Mouse (Mus musculus) heart, postnatal 10 days (tissue): Measurements from ENCODE around the gene Dcst2. TPM values are rescaled to one million over a fixed set of nuclear protein-coding genes. Genes with fewer than 3 reads are reported as not detected.
A peak's percentile ranks its signal among the peaks of the same experiment; 100 is the strongest.

Experiments
- DNase-seq, 2 experiments: peaks; one replicate each; pipeline ENCODE4 v3.0.0; 2021
- intact Hi-C: fragments of 180-260 bp; cut with DNase I; formaldehyde crosslinking; loops from one replicate; pipeline ENCODE4 v1.15.1; 2025
- total RNA-seq, 2 experiments: library from RNA; stranded (reverse); gene quantifications; 2 replicates each; pipeline ENCODE4 v1.2.3; 2021

The Dcst2 gene
- total RNA-seq, 2 experiments from 2014 or later = 0.26 TPM; not detected in 1

DNA sequence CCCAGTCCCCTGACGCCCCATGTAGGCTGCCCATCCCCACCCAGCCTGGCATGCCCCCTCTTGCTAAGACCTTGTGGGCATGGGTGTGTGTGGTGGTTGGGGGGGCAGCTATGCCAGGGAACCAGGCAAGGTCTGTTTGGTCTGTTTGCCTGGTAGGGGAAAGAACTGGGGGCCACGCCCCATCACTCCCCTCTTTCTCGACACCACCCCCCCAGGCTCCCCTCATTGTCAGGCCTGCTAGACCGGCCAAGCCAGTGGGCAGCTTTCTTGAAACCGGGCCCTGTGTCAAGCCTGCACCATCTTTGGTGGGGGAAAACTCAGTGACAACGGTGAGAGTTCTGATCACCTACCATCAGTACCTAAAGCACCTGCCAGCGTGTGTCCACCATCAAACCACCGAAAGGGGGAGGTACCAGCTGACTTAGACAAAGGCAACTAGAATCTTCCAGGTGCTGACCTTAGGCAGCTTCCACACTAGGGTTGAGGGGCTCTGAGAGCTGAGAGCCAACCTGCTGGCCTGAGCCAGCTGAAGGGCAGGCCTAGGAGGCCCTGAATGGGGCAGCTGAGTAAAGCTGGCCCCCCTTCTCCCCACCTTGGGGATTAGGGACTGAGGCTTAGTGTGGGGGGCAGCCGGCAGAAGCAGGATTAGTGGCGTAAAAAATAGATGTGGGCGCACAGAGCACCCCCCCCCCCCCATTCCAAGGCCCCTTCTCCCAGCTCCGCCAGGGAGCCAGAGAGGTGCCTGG is 22.7 kb downstream of the Dcst2 start:
- intact Hi-C loops = no loop called here
- DNase-seq = no peak

DNA sequence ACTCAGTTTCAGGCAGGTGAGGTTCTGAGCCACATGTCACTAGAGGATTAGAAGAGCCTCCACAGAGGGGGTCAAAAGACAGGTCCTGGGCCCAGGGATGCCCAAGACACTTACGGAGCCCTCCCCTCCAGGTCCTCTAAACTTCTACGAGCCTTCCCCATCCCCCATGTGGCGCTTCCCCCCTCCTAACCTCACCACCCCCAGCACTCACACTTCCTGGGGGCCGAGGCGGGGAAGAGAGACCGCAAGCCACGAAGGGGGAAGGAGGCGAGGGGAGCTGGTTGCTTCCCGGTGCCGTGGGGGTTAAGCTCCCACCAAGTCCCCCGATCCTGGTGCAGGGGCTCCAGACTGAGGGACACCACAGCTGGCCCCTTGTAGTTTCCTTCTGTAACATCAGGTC is 23.7 kb downstream of the Dcst2 start:
- DNase-seq = no peak
- intact Hi-C loops = no loop called here

DNA sequence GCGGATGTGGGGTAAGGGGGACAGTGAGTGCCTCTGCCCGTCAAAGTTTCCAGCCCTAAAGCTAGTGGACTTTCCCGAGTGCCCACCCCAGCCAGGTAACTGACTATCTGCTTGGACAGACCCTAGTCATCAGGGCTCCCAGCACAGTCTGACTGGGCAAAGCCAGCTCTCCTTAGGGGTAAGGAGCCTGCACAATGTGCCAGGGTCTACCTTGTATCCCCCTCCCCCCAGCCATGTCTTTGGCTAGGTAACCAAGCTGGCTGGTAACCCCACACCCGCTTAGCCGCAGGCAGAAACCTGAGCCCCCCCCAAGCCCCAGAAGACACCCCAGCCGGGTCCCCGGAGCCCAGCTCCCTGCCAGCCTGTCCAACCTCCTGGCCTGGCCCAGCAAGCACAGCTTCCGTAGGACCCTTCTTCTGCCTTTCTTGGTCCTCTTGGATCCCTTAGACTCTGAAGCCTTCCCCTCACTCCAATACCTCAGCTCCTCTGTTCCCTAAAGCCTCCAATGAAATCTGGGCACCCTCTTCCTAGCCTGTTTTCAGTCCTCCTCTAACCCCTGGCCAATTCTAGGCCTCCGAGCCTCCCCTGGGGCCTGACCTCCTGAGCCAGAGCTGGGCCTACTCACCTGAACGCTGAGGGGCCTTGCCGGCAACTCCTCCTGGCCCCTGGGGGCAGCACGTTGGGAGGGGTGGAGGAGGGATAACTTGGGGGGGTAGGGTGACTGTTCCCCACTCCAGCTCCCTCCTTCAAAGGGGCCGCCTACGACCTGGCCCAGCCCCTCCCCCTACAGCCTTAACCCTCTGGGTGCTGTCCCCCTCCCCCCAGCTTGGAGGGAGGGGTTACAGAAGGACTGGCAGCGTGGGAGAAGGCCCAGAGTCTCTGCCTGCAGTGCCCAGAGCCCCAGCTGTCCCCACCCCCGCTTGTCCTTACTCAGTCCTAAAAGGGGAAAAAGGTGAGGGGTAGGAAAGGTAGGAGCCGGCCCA is 25.0 kb downstream of the Dcst2 start:
- intact Hi-C loops = no loop called here
- peak in 1 of 2 experiments; percentile 46 for DNase-seq

DNA sequence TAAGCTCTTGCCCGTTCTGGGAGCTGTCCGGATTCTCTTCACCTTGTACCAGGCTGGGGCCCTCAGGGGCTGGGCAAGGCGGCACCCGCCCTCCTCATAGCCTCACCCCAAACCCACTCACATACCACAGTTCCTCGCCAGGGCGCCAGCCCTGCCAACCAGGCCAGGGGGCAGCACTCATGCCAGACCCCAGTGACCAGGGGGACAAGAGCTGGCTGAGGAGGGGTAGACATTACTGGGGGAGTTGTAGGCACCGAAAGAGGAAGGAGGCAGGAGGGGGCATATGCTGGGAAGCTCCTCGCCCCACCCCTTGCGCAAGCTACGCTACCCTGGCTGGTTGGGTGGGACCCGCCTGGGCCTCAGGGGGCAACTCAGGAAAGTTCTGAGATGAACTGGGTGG is 25.9 kb downstream of the Dcst2 start:
- intact Hi-C loops = no loop called here
- DNase-seq = peak; percentile 56 to 74

DNA sequence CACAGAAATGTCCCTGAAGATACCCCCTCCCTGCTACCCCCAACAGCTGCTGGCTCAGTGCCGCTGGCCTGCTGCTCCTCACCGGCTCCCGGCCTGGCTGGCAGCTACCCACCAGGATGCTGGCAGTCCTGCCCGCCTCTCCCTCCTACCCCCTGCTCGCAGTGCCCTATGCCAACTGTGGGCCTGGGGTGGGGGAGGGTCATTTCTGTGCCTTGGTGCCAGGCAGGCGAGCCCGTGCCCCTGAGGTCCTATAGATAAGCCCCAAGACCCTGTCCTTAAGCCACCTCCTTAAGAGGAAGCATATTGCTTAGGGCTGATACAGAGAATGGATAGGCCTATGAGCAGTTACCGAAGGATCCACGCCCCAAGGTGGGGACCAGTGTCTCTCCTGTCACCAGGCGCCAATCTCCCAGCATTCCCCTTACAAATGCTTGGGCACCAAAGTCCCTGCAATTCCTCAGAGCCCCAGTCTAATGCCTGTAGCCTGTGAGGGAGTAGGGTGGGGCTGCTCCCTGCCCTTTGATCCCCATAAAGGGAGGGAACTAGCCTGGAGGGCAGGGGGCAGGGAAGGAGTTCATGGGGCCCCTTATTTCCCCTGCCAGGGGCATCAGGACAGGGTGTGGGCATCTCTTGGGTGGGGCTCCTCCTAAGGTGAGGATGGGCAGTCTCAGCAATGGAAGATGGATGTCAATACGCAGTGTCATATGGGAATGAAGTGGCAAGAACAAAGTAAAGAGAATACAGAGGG is 26.5 kb downstream of the Dcst2 start:
- DNase-seq = peak; percentile 87 to 88
- intact Hi-C loops = no loop called here

DNA sequence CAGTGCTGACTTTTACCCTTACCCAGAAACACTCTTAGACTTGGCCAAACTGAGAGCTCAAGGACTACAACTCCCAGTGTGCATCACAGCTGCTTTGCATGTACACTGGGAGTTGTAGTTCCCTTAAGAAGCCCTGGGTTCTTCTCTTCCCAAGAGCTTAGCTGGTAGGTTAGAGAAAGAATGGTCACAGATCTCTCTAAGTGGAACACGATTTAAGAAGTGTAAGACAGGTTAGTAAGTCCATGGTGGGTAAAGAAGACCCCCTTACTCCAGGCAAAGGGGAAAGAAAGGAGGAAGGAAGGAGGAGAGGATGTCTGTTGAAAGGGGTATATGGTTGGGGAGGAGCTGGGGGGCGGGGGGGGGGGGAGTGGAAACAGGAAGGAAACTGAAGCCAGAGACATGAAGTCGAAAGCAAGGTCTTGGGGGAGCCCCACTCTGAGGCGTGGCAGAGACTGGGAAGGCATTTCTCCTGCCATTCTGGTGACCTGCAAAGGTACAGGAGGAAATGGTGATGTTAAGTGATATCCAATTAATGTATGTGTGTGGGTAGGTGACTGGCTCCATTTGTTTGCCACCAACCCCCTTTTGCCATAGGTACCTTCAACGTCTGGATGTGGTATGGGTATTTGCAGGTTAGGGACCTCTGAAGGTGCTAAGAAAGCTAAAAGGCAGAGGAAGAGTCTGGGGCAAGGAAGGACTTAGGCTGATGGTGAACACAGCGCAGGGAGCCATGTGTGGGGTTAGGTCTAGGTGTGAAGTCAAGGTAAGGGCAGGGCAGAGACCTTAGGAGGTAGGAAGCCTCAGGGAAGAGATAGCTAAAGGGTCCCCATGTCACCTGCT is 27.3 kb downstream of the Dcst2 start:
- intact Hi-C loops = no loop called here
- DNase-seq = peak; percentile 52 to 66

DNA sequence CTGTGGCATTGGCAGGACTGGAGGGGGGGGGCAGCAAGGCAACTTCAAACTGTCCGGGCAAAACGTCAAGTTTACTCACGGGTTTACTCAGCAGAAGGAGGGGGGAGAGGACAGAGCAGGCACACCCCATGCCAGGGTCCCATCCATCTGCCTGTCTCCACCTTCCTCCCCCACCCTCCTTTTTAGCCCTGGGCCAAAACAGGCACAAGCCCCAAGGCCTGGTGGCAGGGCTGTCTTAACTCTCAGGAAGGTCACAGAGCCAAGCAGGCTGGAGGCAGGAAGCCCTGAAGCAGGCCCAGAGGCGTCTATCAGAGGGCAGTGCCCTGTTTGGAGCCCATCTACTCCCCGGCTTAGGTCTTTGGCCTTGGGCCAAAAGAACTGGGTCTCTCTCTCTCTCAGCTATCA is 28.3 kb downstream of the Dcst2 start:
- DNase-seq = peak; percentile 73 to 83
- intact Hi-C loops = no loop called here

DNA sequence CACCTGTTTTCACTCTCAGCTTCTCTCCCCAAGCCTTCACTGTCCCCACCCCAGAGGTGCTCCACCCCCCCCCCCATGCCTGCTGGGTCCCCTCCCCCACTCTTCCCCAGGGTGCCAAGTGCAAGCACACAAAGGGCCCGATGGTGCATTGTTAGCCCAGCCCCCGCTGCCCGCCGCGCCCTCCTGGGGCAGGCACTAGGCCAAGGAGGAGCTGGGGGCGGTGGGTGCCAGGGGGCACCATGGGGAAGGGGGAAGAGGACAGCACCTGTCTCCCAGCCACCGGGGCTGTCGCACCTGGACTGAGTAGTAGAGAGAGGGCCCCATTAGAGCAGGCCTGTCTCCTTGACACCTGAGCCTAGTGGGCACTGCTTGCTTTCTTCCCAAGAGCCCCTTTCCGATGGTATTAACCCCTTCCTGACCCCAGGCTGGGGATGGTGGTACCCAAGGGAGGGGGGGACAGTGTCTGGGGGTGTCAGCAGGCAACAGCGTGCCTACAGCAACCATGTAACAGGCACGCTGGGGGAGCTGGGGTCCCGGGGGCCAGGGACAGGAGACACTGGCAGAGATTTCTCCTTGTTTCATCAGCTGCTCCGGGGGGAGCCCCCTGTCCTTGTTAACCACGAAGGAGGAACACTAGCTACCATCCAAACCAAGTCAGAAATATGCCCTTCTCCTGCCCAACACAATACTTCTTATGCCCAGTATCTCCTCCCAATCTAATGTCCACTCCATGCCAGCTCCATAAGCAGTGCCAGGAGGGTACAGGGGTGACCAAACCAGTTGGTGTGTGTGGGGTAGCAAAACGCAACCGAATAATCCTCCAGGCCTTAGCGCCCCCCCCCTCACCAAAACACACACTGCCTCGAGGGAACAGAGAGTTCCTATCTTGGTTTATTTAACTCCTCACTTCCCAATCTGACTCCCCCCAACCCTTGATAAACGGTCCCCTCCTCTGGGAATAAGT is 29.2 kb downstream of the Dcst2 start:
- intact Hi-C loops = no loop called here
- DNase-seq = peak; percentile 53 to 66

DNA sequence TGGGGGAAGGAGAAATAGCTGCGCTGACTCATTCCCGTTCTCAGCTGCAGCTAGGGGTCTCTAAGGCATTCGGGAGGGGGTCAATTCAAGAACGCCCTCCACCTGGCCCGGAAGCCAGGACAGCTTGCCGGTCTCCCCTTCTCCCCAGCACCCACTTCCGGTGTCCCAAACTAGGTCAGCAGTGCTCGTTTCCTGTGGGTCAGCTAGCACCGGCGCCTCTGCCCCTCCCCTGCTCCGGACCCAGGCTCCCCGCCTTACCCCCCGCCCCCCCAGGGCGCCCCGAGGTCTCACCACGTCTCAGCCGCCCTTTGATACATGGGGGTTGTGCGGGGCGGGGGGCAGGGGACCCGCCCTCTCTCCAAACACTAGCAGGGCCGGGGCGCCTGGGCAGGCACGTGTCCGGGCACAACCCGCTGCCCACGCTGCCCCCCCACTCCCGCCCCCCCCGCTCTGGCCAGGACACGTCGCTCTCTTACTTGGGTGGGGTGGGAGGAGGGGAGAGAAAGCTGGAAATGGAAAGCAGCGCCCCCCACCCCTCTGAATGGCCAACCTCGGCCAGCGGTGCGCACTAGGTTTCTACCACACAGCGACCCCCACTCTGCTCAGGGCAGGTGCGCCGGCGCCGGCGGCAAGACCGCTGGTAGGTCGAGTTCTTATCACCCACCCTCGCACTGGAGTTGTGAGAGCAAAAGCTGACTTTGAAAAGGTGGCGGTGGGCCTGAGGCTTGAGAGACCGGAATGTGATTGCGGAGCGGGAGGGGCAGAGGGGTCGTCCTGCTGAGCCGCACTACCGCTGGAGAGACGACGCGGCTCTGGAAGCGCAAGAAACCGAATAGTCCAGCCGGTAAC is 30.1 kb downstream of the Dcst2 start:
- intact Hi-C loops = loop anchor here (2.0 kb wide), 1 partner anchor 37 kb away; no protein-coding TSS in a partner anchor
- peak; percentile 83 to 84 for DNase-seq

DNA sequence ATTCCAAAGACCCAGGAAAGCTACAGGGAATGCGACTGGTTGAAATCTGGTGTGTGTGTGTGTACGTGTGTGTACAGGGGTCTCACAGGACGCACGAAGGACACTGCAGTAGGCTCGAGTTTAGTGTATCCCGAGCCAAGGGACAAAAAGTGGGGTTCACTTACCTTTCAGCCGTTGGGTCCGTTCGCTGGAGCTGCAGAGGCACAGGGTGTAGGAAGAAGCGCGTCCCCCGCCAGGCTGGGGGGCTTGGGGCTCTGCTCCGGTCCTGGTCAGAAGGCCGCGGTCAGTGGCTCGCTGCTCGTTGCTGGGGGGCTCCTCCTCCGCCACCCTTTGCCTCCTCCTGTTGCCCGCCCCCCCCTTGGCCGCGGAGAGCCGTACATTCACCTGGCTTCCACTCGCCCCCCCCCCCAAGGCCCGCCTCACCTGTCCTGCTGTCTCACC is 31.1 kb downstream of the Dcst2 start:
- DNase-seq = peak; percentile 51 to 57
- intact Hi-C loops = loop anchor here (2.0 kb wide), 1 partner anchor 38 kb away; no protein-coding TSS in a partner anchor

DNA sequence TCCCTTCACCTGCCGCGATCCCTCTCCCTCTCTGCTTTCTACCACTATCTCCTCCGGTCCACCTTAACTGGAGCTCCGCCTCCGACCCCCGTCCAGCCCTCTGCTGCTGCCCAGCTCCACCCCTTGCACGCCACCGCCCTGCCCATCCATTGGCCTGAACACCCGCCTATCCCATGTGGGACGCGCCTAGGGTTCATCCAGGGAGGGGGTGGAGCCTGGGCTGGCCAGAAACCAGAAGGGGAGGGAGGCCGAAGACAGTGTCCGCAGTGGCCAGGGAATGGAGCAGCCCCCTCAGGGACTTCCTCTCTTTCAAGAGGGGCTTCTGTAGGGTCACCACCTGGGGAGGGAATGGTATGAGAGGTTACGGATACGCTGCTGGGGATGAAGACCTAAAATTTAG is 31.8 kb downstream of the Dcst2 start:
- intact Hi-C loops = loop anchor here (2.0 kb wide), 3 partner anchors 17 to 39 kb away; partner anchors contain the start of genes Cks1b, Flad1 and Shc1
- DNase-seq = peak; percentile 99 to 100

DNA sequence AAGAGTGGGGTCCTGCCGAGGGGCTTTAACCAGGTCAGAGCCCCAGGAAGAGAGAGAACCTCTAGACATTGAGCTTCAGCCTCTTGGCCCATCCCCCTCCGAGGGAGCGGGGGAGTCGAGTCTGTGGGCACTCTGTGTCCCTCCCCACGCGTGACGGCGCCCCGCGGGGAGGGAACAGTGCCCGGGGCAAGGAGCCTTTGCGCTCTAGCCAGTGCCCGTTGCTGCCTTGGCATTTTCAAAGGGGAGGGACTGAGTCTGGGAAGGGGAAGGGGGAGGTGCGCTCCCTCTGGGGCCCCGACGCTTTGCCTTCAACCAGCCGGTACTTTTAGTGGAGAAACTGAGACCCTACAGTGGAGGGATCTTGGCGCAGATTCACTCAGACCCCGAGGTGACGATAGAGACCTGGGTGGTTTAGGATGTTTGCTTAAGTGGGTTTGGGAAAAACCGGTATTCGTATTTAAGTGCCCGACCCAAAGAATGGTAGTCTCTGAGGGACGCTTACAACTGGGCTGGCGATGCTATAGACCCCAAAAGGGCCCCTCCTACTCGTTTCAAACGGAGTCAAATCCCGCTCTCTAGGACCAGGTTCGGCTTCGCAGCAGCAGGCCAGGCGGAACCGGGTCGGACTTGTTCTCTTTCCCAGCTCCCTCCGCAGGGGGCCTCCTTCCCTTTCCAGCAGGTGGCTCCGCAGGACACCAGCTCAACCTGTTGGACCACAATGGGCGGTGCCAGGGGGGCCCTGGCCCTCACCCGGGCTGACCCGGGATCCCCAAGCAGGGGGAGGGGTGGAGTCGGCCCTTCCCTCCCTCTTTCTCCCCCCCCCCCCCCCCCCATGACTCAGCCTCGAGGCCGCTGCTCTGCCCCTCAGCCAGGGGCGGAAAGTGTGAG is 32.5 kb downstream of the Dcst2 start, which contains the start of gene Zbtb7b:
TSS of gene Zbtb7b (minus strand) at position 771 of the 888 bp plus-strand sequence.
- peak; percentile 82 to 85 for DNase-seq
- intact Hi-C loops = loop anchor here (2.0 kb wide), 2 partner anchors 17 to 25 kb away; partner anchors contain the start of genes Cks1b, Flad1 and Shc1

DNA sequence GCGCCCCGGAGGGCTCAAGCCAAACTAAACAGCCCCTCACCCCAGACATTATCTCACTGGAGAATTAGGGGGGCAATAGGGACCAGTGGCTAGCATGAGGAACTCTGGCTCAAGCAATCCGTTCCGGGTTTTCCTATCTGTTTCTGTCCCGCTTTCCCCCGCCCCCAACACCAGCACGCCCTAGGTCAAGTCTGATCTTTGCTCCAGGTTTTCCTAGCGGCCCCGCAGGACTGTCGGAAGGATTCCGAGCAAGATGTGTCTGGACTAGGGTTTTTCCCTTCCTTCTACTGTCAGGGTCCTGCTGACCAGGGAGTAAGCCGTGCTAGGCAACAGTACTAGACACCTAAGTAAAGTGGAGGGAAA is 33.1 kb downstream of the Dcst2 start:
- DNase-seq = peak; percentile 90 to 91
- intact Hi-C loops = loop anchor here (2.0 kb wide), 2 partner anchors 16 to 24 kb away; partner anchors contain the start of genes Cks1b, Flad1 and Shc1

DNA sequence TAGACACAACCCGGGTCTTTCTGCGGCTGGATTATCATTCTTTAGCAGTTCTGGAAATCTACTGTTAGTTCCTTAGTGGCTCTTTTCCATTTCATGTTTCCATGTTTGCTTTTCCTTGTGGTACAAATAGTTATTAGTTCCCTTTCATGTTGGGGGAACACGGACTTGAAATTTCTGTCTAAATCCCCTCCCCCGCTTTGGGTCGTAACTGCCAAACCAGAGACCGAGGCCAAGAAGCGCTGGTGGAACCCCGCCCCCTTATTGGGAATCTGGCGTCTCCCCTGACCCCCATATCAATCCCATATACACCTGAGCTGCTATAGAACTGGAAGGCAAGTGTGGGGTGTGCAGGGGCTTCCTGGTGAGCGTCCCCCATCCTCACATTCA is 33.6 kb downstream of the Dcst2 start:
- DNase-seq = peak in 1 of 2 experiments; percentile 40
- intact Hi-C loops = loop anchor here (2.0 kb wide), 2 partner anchors 15 to 23 kb away; partner anchors contain the start of genes Cks1b, Flad1 and Shc1

DNA sequence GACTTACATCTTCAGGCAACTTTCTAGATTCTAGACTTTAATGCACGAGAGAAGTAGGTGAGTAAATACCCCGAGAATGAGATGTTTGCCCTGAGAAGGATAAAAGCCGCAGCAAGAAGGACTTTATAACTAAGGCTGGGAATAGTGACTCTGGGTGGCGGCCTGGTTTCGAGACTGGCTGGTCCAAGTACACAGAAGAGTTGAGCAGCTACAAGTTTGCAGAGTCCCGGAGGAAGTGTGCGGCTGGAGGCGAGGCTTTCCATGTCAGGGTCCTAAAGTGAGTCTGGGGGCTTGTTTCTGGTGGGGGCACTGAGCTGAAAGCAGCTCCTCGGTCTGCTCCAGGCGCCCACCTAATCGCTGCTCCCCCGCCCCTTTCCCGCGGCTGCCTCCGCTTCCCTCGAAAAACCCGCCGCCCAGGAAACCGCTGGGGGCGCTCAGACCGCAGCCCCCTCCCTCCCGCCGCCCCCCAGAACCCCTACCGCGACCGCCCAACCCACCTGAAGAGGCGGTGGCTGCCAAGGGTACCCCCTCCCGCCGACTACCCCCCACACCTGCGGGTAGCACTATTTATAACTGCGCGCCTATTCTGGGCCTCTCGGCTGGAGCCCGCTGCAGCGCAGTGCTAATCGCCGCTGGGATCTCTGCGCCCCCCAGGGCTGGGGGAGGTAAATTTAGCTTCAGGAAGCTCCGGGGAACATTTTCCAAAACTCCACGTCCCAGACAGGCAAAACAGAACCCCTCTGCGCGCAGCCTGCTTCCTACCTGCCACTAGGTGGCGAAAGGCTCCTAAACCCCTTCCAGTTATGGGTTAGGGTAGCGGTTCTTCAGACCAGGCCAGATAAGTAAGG is 34.3 kb downstream of the Dcst2 start:
- intact Hi-C loops = loop anchor here (1.0 to 2.0 kb wide), 3 partner anchors 15 to 89 kb away; partner anchors contain the start of genes Cks1b, Flad1 and Shc1
- DNase-seq = peak; percentile 82 to 83
